Mouse (Mus musculus) layer of hippocampus, adult 6 months (tissue): Measurements from ENCODE around the gene Sh3gl1. TPM values are rescaled to one million over a fixed set of nuclear protein-coding genes. Genes with fewer than 3 reads are reported as not detected.

ENCODE experiments used
- long read RNA-seq, 2 experiments: library from polyadenylated mRNA; unstranded; transcript quantifications; one replicate each; pipeline ENCODE4 v2.0.0; 2019 to 2020
- polyA plus RNA-seq: library from polyadenylated mRNA; unstranded; fragments of <200 nt; fragmentation: Nextera tagmentation; gene quantifications from 2 replicates; pipeline ENCODE4 v1.2.3, GENCODE M21; 2021

The Sh3gl1 gene
- polyA plus RNA-seq, result 37.8 and 39.8 TPM in 2 replicates
- long read RNA-seq, experiment 1, transcript Sh3gl1-201 (10 exons, 2,073 nt), result major isoform, 77 of 97 reads
- long read RNA-seq, experiment 1, partial matches to known transcripts, result 7 of 97 reads
- long read RNA-seq, experiment 1, other reads (novel, unspliced or antisense), result 13 of 97 reads
- long read RNA-seq, experiment 2, transcript Sh3gl1-201 (10 exons, 2,073 nt), result major isoform, 295 of 365 reads
- long read RNA-seq, experiment 2, partial matches to known transcripts, result 10 of 365 reads
- long read RNA-seq, experiment 2, other reads (novel, unspliced or antisense), result 59 of 365 reads

GRCm38 (mm10) chr17:56036176-56036900 is at the start of gene Sh3gl1:
TSS of gene Sh3gl1 (minus strand) at chr17:56036635.

DNA sequence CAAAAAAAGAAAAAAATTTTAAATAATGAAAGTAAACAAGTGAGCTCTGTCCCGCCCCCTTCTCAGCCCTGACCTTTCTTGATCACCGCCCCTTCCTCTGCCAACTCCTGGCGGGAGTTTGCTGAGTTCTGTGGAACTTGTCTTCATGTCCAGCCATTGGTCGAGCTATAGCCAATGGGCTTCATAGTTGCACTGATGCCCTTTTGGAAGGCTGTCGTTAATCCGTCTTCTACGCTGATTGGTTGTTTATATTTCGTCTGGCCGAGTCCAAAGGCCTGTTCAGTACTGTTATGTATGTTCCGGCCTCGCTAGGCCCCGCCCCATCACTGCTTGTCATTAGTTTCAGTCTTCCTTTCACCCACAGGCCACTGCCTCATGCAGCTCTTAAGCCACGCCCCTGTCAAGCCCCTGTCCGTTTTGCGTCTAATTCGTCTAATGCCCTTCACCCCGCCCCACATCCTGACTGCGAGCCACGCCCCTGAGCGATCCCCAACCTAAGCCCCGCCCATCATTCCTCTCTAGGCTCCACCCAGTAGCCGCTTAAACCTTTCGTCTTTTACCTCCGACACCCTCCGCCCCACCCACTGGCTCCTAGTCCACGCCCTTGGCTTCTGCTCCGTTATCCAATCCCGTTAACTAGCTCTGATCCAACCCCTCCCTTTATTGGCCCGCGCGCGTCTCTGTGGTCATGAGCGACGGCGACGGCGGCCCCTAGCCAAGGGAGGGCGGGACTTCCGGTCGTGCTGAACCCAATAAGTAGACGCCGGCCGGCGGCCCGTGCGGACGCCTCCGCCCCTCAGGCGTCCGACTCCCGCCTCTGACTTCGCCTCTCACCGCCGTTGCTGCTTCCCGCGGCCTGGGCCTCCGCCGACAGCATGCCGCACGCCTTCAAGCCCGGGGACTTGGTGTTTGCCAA is 42.7 kb upstream of the Sh3gl1 start, which contains the start of gene Hdgfl2:
Hdgfl2 (plus strand) TSS at position 755 of the 916 bp plus-strand sequence.

DNA sequence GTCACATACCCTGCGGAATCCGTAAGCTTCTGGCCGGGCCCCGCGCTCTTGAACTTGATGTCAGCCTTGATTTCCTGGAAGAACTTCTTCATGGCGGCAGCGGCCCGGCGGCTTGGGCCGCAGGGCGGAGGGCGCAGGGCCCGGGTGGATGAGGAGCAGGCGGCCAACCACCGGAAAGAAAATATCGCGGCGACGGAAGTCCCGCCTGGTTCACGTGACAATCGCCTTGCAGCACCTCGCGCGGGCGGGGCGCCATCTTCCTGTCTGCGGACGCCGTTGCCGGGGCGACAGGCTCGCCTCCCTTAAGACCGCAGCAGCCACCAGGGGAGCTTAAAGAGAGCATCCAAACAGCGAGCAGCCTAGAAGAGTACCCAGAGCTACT is 38.4 kb upstream of the Sh3gl1 start, which contains the start of gene Ubxn6:
Ubxn6 (minus strand) TSS at position 202 of the 382 bp plus-strand sequence.

GRCm38 (mm10) chr17:56040030-56040856 is 3.8 kb upstream of the Sh3gl1 start, which contains the start of gene Chaf1a:
TSS of gene Chaf1a (plus strand) at chr17:56040439.

DNA sequence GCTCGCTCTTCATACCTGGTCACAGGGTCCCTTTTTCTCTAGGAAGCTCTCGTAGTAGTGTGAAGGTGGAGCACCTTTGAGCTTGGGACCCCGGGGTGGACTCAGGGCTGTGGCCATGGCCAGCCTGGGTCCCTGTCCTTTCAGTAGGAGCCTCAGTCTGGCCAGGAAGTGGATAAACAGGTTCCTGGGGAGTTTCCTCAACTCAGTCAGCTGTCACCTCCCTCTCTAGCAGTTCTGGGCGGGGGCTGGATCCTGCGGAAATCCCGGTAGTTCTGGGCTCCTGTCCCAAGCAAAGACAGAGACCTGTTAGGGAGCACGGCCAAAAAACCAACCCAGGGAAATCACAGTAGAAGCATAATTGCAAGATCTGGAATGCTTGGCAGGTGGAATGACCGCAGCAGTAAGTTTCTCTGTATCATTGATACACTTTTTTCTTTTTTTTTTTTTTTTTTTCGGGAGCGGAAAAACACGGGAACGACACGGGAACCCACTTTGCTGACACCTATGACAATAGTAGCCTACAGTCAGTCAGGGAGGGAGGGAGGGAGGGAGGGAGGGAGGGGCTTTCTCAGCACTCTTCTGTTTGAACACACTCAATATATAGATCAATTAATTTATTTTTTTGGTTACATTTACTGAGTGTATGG is 30.9 kb downstream of the Sh3gl1 start, which contains the start of the genes Stap2 and Mpnd:
Stap2 (minus strand) TSS at position 170 of the 647 bp plus-strand sequence.
Mpnd (plus strand) TSS at position 297 of the 647 bp plus-strand sequence.

GRCm38 (mm10) chr17:55986030-55986961 is 50.1 kb downstream of the Sh3gl1 start, which contains the start of gene Fsd1:
TSS of gene Fsd1 (plus strand) at chr17:55986509.

DNA sequence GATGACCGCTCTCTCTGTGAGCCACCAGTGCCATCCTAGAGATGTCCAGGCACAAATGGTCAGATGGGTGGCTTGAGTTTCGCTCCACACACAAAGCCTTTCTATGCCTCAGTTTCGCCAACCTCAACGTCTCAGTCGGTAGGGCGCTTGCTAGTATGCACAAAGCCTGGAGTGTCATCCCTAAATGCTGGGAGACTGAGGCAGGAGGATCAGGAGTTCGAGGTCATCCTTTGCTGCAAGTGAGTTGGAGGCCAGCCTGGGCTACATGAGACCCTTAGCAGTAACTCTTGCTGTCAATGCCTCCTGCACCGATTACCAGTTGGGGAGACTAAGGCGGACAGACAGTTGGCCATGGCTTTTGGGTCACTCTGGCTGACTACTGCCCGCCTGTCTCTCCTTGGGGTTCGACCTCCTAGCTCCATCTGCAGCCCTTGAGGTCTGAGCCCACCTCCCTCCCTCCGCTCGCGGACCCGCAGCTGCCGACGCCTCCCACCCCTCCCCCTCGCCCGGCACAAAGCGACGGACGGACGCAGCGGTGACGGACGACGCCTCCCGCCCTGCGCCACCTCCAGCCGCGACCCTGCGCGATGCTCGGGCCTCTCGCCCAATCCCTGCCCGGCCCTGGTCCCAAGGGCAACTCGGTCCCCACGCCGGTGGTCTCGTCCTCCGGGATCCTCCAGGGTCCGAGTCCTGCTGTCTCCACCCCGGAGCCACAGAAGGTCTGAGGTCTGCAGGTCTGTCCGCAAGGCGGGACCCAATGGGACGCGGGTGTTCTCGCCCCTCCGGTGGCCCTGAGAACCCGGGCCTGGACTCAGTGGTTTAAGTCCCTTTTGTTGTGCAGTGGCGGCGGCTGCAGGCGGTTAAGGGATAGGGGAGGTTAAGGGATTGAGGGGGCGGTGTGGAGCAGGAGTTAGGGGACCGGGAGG is 66.2 kb downstream of the Sh3gl1 start, which contains the start of gene Shd:
Shd (plus strand) TSS at position 502 of the 926 bp plus-strand sequence.

Other genes starting within 250 kb of the Sh3gl1 start
- 3.7 and 5.9 TPM in 2 replicates for gene Zfp119a, start 157.7 kb downstream of the Sh3gl1 start, polyA plus RNA-seq
- 6.0 TPM in 2 replicates for gene Zfp959, start 144.5 kb downstream of the Sh3gl1 start, polyA plus RNA-seq
- 3.2 and 3.8 TPM in 2 replicates for gene Zfp119b, start 87.1 kb downstream of the Sh3gl1 start, polyA plus RNA-seq
- 1.6 and 1.9 TPM in 2 replicates for gene Ebi3, start 84.0 kb downstream of the Sh3gl1 start, polyA plus RNA-seq
- 11.1 and 11.5 TPM in 2 replicates for gene Yju2, start 77.5 kb downstream of the Sh3gl1 start, polyA plus RNA-seq
- 22.8 and 32.3 TPM in 2 replicates for gene Shd, start 66.2 kb downstream of the Sh3gl1 start, polyA plus RNA-seq
- gene Fsd1, start 50.1 kb downstream of the Sh3gl1 start, polyA plus RNA-seq, result 84.6 and 97.2 TPM in 2 replicates
- 0.28 and 0.35 TPM in 2 replicates for gene Stap2, start 31.1 kb downstream of the Sh3gl1 start, polyA plus RNA-seq
- 13.4 and 19.2 TPM in 2 replicates for gene Mpnd, start 30.9 kb downstream of the Sh3gl1 start, polyA plus RNA-seq
- 0.68 and 0.92 TPM in 2 replicates for gene Chaf1a, start 3.8 kb upstream of the Sh3gl1 start, polyA plus RNA-seq
- 84.0 and 89.6 TPM in 2 replicates for gene Ubxn6, start 38.4 kb upstream of the Sh3gl1 start, polyA plus RNA-seq
- gene Hdgfl2, start 43.0 kb upstream of the Sh3gl1 start, polyA plus RNA-seq, result 73.1 and 79.1 TPM in 2 replicates
- 0.13 and 0.18 TPM in 2 replicates for gene Plin4, start 73.2 kb upstream of the Sh3gl1 start, polyA plus RNA-seq
- 2.0 and 2.2 TPM in 2 replicates for gene Plin5, start 81.0 kb upstream of the Sh3gl1 start, polyA plus RNA-seq
- 1.5 and 1.8 TPM in 2 replicates for gene Lrg1, start 85.4 kb upstream of the Sh3gl1 start, polyA plus RNA-seq
- gene Sema6b, start 103.7 kb upstream of the Sh3gl1 start, polyA plus RNA-seq, result 3.9 and 4.9 TPM in 2 replicates
- gene Tnfaip8l1, start 125.8 kb upstream of the Sh3gl1 start, polyA plus RNA-seq, result 7.2 and 9.1 TPM in 2 replicates
- gene Mydgf, start 147.3 kb upstream of the Sh3gl1 start, polyA plus RNA-seq, result 83.8 and 89.4 TPM in 2 replicates
- 17.7 and 19.1 TPM in 2 replicates for gene Dpp9, start 182.3 kb upstream of the Sh3gl1 start, polyA plus RNA-seq
- gene Fem1a, start 220.2 kb upstream of the Sh3gl1 start, polyA plus RNA-seq, result 9.4 and 10.9 TPM in 2 replicates
- 2.2 and 2.6 TPM in 2 replicates for gene Ticam1, start 240.2 kb upstream of the Sh3gl1 start, polyA plus RNA-seq